Mouse (Mus musculus) c-Kit-positive CD71-positive TER-119-positive erythroid progenitor cells, embryonic 14.5 days (primary cell): ENCODE measurements around the gene Xpa.
"Not testable (repeated sequence)": the region's sequence is repeated elsewhere in the genome, so short reads cannot be mapped to it uniquely, and the experiment has no call there.

ENCODE experiments used
- DNase-seq: peaks from one replicate; pipeline ENCODE4 v3.0.0-alpha.2; 2013; ENCODE audit warnings: low spot score

Gene Xpa

GRCm38 (mm10) chr4:46195781-46196487 is at the start of gene Xpa:
Gene Xpa, minus strand, starts transcription at chr4:46196311.
- DNase-seq = peak; percentile 98

- DNase-seq = no peak
Measured at GRCm38 (mm10) chr4:46235871-46236270, 39.8 kb upstream of the Xpa start.

GRCm38 (mm10) chr4:46234739-46235138 is 38.6 kb upstream of the Xpa start:
- DNase-seq = no peak

- DNase-seq = no peak
Measured at GRCm38 (mm10) chr4:46226972-46227535, 30.9 kb upstream of the Xpa start.

GRCm38 (mm10) chr4:46221090-46221489 is 25.0 kb upstream of the Xpa start:
- DNase-seq = no peak

GRCm38 (mm10) chr4:46202562-46203126 is 6.5 kb upstream of the Xpa start:
- no peak for DNase-seq

- DNase-seq = peak; percentile 63
Measured at GRCm38 (mm10) chr4:46201834-46202561, 5.9 kb upstream of the Xpa start.

- DNase-seq = no peak
Measured at GRCm38 (mm10) chr4:46198064-46198463, 2.0 kb upstream of the Xpa start.

- DNase-seq = no peak
Measured at GRCm38 (mm10) chr4:46196513-46196912, 402 bp upstream of the Xpa start.

- DNase-seq = not testable (repeated sequence)
Measured at GRCm38 (mm10) chr4:46192011-46192410, 4.1 kb downstream of the Xpa start.

GRCm38 (mm10) chr4:46186466-46186865 is 9.6 kb downstream of the Xpa start:
- DNase-seq = no peak

GRCm38 (mm10) chr4:46185890-46186289 is 10.2 kb downstream of the Xpa start:
- DNase-seq = no peak

GRCm38 (mm10) chr4:46185423-46185822 is 10.7 kb downstream of the Xpa start:
- DNase-seq = no peak

- DNase-seq = no peak
Measured at GRCm38 (mm10) chr4:46182181-46182580, 13.9 kb downstream of the Xpa start.

- no peak for DNase-seq
Measured at GRCm38 (mm10) chr4:46181168-46181567, 14.9 kb downstream of the Xpa start.

GRCm38 (mm10) chr4:46177496-46177895 is 18.6 kb downstream of the Xpa start:
- no peak for DNase-seq

GRCm38 (mm10) chr4:46177018-46177417 is 19.1 kb downstream of the Xpa start:
- DNase-seq = no peak

- DNase-seq = no peak
Measured at GRCm38 (mm10) chr4:46176313-46176712, 19.8 kb downstream of the Xpa start.

- no peak for DNase-seq
Measured at GRCm38 (mm10) chr4:46171761-46172160, 24.4 kb downstream of the Xpa start.

GRCm38 (mm10) chr4:46165831-46166230 is 30.3 kb downstream of the Xpa start:
- no peak for DNase-seq

GRCm38 (mm10) chr4:46164027-46164426 is 32.1 kb downstream of the Xpa start:
- no peak for DNase-seq

- DNase-seq = no peak
Measured at GRCm38 (mm10) chr4:46151903-46152544, 44.1 kb downstream of the Xpa start.
